Mouse (Mus musculus): Measurements from ENCODE around the gene Kcnv2.

- TF ChIP-seq CTCF (IDR thresholded peaks at IDR 0.05; ENCODE audit: low read depth) (no peak), EP300 (IDR thresholded peaks at IDR 0.05; ENCODE audit: low read depth) (no peak)
Observed at GRCm38 (mm10) chr19:27385304-27385703, 62.9 kb downstream of the Kcnv2 start.

Measured in heart, postnatal 0 days (tissue).